Mouse (Mus musculus) limb, embryonic 14.5 days (tissue): Measurements from ENCODE around the gene Ccdc65. TPM values are rescaled to one million over a fixed set of nuclear protein-coding genes. Genes with fewer than 3 reads are reported as not detected.

Experiments used
- ATAC-seq: fragments of 200-750 bp; cut with Nextera tagmentation; 2 replicates; pipeline ENCODE4 v1.8.0; 2017; ENCODE audit warnings: low read depth, moderate number of reproducible peaks, moderate TSS enrichment; ENCODE audit not compliant: low FRiP score
- DNase-seq: peaks from one replicate; pipeline ENCODE4 v3.0.0-alpha.2; 2015; ENCODE audit warnings: low spot score
- H3K27ac ChIP-seq: fragments of 300-500 bp; sonication (generic); replicated peaks from 2 replicates; pipeline ENCODE4 v1.5.1; 2014; ENCODE audit warnings: low read depth, mild to moderate bottlenecking, low read length, moderate library complexity, mixed read lengths
- H3K27me3 ChIP-seq: fragments of 300-500 bp; sonication (generic); 2 replicates; pipeline ENCODE4 v1.6.1; 2014; ENCODE audit warnings: low read length, mixed read lengths; ENCODE audit not compliant: control insufficient read depth, insufficient read depth
- H3K36me3 ChIP-seq: fragments of 300-500 bp; sonication (generic); 2 replicates; pipeline ENCODE4 v1.6.1; 2014; ENCODE audit warnings: mild to moderate bottlenecking, low read length, moderate library complexity, mixed read lengths; ENCODE audit not compliant: control insufficient read depth, insufficient read depth
- H3K4me1 ChIP-seq: fragments of 300-500 bp; sonication (generic); 2 replicates; pipeline ENCODE4 v1.6.1; 2014; ENCODE audit warnings: antibody characterized with exemption, low read length, mixed read lengths; ENCODE audit not compliant: control insufficient read depth, insufficient read depth
- H3K4me2 ChIP-seq: fragments of 300-500 bp; sonication (generic); replicated peaks from 2 replicates; pipeline ENCODE4 v1.6.1; 2014; ENCODE audit warnings: low read depth, mild to moderate bottlenecking, low read length, moderate library complexity; ENCODE audit not compliant: severe bottlenecking
- H3K4me3 ChIP-seq: fragments of 300-500 bp; sonication (generic); replicated peaks from 2 replicates; pipeline ENCODE4 v1.5.1; 2014; ENCODE audit warnings: low read length
- H3K9ac ChIP-seq: fragments of 300-500 bp; sonication (generic); 2 replicates; pipeline ENCODE4 v1.6.1; 2014; ENCODE audit warnings: mild to moderate bottlenecking, low read depth, low read length, moderate library complexity; ENCODE audit not compliant: severe bottlenecking
- H3K9me3 ChIP-seq: fragments of 300-500 bp; sonication (generic); 2 replicates; pipeline ENCODE4 v1.6.1; 2016; ENCODE audit warnings: low read length; ENCODE audit not compliant: control insufficient read depth
- POLR2A ChIP-seq: fragments of 200-500 bp; IDR thresholded peaks from 2 replicates; pipeline ENCODE4 v1.8.0; 2012; ENCODE audit warnings: inconsistent platforms, mild to moderate bottlenecking, moderate library complexity, borderline replicate concordance; ENCODE audit not compliant: insufficient read depth, insufficient read length; ENCODE audit errors: extremely low read depth
- WGBS: fragments of 180-500 bp; shearing (Covaris S2); extraction: QIAGEN DNeasy Blood & Tissue Kit; methylation state at CpG from one replicate; pipeline ENCODE4 v1.1.7; 2014; 5-methylcytosine and 5-hydroxymethylcytosine counted together
- polyA plus RNA-seq, 2 experiments: library from polyadenylated mRNA; depleted of rRNA in 1 of 2; stranded (reverse) in 1 of 2; unstranded in 1 of 2; fragments of >200 nt; fragmentation: Nextera tagmentation in 1 of 2; extraction: Ambion mirVana in 1 of 2; gene quantifications; 2 replicates each; pipeline versions ENCODE4 v1.2.1 to v1.2.3; 2012 to 2014

The Ccdc65 gene
- polyA plus RNA-seq, 2 experiments: 0.48 to 0.87 TPM

GRCm38 (mm10) chr15:98732006-98732531 lies 24.1 kb downstream of the Ccdc65 start:
- H3K27me3 ChIP-seq: no peaks in the 10 kb centered on the region
- TF ChIP-seq POLR2A: no peak

DNA sequence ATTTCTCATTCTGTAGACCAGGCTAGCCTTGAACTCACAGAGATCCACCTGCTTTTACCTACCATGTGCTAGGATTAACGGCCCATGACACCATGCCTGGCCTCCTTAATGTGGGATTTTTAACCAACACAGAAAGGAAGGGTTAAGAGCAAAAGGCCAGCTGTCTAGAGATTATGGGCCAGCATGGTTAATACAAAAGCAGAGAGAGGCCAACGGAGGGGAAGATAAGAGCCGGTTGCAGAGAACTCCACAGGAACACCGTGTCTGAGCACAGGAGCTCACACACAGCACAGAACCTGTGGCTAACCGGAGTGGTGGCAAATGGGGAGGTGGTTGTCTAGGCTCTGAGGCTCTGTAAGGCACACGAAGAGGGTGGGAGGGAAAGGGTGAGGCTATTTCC lies 25.4 kb downstream of the Ccdc65 start:
- Histone ChIP-seq H3K4me1 (no peaks in the 10 kb centered on the region), H3K27me3 (no peaks in the 10 kb centered on the region), H3K27ac (no peak overlapping the region), H3K36me3 (peaks cover 30% of the 10 kb centered on the region), H3K4me3 (no peak overlapping the region), H3K4me2 (no peak overlapping the region), H3K9me3 (no peaks in the 10 kb centered on the region), H3K9ac (no peak overlapping the region)
- DNase-seq (no peak), ATAC-seq (no peak)
- WGBS: 78% methylated on average over 6 of the region's 6 CpGs
- no peak for TF ChIP-seq POLR2A

More at GRCm38 (mm10) chr15:98732006-98732531, 24.1 kb downstream of the Ccdc65 start:
- peaks cover 5% of the 10 kb centered on the region for H3K4me1 ChIP-seq
- no peak overlapping the region for H3K27ac ChIP-seq
- no peak for DNase-seq
- WGBS: 66% methylated on average over 8 of the region's 8 CpGs
- H3K9ac ChIP-seq: no peak overlapping the region
- no peak overlapping the region for H3K4me2 ChIP-seq
- ATAC-seq: no peak
- no peaks in the 10 kb centered on the region for H3K9me3 ChIP-seq
- H3K36me3 ChIP-seq: peaks cover 24% of the 10 kb centered on the region
- H3K4me3 ChIP-seq: no peak overlapping the region

GRCm38 (mm10) chr15:98733976-98734566 lies 26.1 kb downstream of the Ccdc65 start:
- H3K9me3 ChIP-seq: no peaks in the 10 kb centered on the region
- H3K27ac ChIP-seq: no peak overlapping the region
- no peak for ATAC-seq

DNA sequence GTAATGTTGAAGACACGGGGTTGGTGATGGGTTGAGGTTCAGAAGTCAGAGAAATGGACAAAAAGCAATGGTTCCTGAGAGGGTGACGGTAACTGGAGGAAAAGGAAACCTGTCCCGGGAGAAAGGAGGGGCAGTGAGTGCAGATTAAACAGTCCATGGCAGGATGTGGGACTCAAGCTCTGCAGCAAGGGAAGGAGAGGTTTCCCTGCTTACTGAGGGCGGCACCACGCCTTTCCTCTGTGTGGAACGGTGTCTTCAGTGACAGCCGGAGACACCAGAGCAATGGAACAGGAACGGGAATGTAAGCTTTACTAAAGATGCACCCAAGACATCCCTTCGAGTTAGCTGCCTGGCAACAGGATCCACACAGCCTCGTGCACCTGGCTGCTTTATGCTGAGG lies 28.5 kb downstream of the Ccdc65 start:
- 94% methylated on average over 10 of the region's 10 CpGs for WGBS
- no peak for TF ChIP-seq POLR2A
- ATAC-seq: no peak

More at GRCm38 (mm10) chr15:98733976-98734566, 26.1 kb downstream of the Ccdc65 start:
- 79% methylated on average over 5 of the region's 5 CpGs for WGBS
- no peak for DNase-seq
- Histone ChIP-seq H3K4me2 (no peak overlapping the region), H3K9ac (no peak overlapping the region), H3K27me3 (no peaks in the 10 kb centered on the region), H3K36me3 (peaks cover 37% of the 10 kb centered on the region), H3K4me1 (no peaks in the 10 kb centered on the region), H3K4me3 (no peak overlapping the region)
- no peak for TF ChIP-seq POLR2A

DNA sequence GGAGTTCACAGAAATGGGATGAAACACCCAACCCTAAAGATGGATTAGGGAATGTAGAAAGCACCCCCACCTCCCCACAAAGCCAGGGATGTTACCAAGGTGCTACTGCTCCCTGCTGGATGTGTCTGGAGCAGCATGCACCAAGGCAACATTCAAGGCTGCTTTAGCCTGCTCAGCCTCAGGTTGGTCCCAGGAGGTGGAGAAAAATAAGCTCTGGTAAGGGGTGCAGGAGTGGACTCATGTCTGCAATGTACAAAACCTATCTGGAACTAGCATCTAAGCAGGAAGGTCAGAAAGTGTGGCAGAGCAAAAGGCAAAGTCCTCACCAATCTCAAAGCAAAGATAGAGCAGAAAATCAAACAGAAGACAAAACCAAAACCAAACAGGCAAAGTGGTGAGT lies 29.9 kb downstream of the Ccdc65 start:
- no peak overlapping the region for H3K4me3 ChIP-seq
- ATAC-seq: no peak
- no peaks in the 10 kb centered on the region for H3K4me1 ChIP-seq
- no peaks in the 10 kb centered on the region for H3K27me3 ChIP-seq
- H3K27ac ChIP-seq: no peak overlapping the region
- no peak for DNase-seq
- H3K9me3 ChIP-seq: no peaks in the 10 kb centered on the region
- no peak overlapping the region for H3K9ac ChIP-seq
- peaks cover 73% of the 10 kb centered on the region for H3K36me3 ChIP-seq
- no peak overlapping the region for H3K4me2 ChIP-seq
- no peak for TF ChIP-seq POLR2A

More for the DNA sequence above, 28.5 kb downstream of the Ccdc65 start:
- H3K4me3 ChIP-seq: no peak overlapping the region
- no peak overlapping the region for H3K9ac ChIP-seq
- DNase-seq: no peak
- no peak overlapping the region for H3K27ac ChIP-seq
- H3K36me3 ChIP-seq: peaks cover 61% of the 10 kb centered on the region
- no peak overlapping the region for H3K4me2 ChIP-seq
- H3K9me3 ChIP-seq: no peaks in the 10 kb centered on the region
- no peaks in the 10 kb centered on the region for H3K4me1 ChIP-seq
- H3K27me3 ChIP-seq: no peaks in the 10 kb centered on the region
